10 mouse cellular contexts compared by ENCODE assay signal in genomic region chr19:46375489-46375888, GRCm38 (mm10). TPM values are rescaled to one million over a fixed set of nuclear protein-coding genes. Genes with fewer than 3 reads are reported as not detected.
DNase-seq lines count a peak whose midpoint lies in the region.
"Had no signal": no experiment of that assay in that cellular context is flagged by ENCODE, and none has a peak within 500 bp of the region (broad histone marks: within the 10 kb centered on the region; RNA-seq: fewer than 3 reads in every experiment).

No protein-coding gene starts in this region.

- peak; percentile 46 for DNase-seq in layer of hippocampus, adult 11-12 months (ENCODE audit: low spot score)
- no peak for DNase-seq in layer of hippocampus, postnatal 25 days (ENCODE audit: extremely low spot score in 1 of 2, low spot score in 1 of 2)
- peak; percentile 16 for DNase-seq in right cerebral cortex, postnatal 14 days
- DNase-seq in right cerebral cortex, postnatal 36 days (ENCODE audit: low spot score in 2 of 2): no peak
- DNase-seq in layer of hippocampus, postnatal 10 days (ENCODE audit: low spot score in 2 of 2): peak; percentile 58 to 62
- no peak for DNase-seq in thymus, postnatal 25 days
- DNase-seq in urinary bladder, adult 2 months (ENCODE audit: low spot score): no peak
- DNase-seq: gastrocnemius, postnatal 14 days; heart, postnatal 14 days; right cerebral cortex, adult 18-20 months had no signal

RNA-seq across cellular contexts. Expression of gene Actr1a, which starts 20.1 kb away (rescaled TPM):
- 100 to 1,000 TPM; 174 to 194 TPM for total RNA-seq in layer of hippocampus, postnatal 25 days (2021)
- 100 to 1,000 TPM; 233 to 238 TPM for total RNA-seq in layer of hippocampus, postnatal 10 days (2021)
- polyA plus RNA-seq in urinary bladder, adult 2 months (2012; rRNA removed): 99.3 and 101 TPM in 2 replicates

RNA-seq across cellular contexts. Expression of gene Sufu, which starts 21.2 kb away (rescaled TPM):
- 10 to 100 TPM; 19.4 to 22.1 TPM for total RNA-seq in layer of hippocampus, postnatal 25 days (2021)
- 10 to 100 TPM; 20.8 to 21.9 TPM for total RNA-seq in layer of hippocampus, postnatal 10 days (2021)
- polyA plus RNA-seq in urinary bladder, adult 2 months (2012; rRNA removed): 15.5 and 19.7 TPM in 2 replicates

RNA-seq across cellular contexts. Expression of gene 2310034G01Rik, which starts 25.4 kb away (rescaled TPM):
- total RNA-seq in layer of hippocampus, postnatal 25 days (2021): under 1 TPM; 0.76 to 0.89 TPM
- 1 to 10 TPM in 1 of 2 experiments, under 1 TPM in 1; 0.89 to 1.3 TPM for total RNA-seq in layer of hippocampus, postnatal 10 days (2021)
- 2.4 and 3.0 TPM in 2 replicates for polyA plus RNA-seq in urinary bladder, adult 2 months (2012; rRNA removed)

RNA-seq across cellular contexts. Expression of gene Mfsd13a, which starts 34.6 kb away (rescaled TPM):
- total RNA-seq in layer of hippocampus, postnatal 25 days (2021): 10 to 100 TPM; 29.9 to 31.4 TPM
- 10 to 100 TPM; 24.4 to 26.4 TPM for total RNA-seq in layer of hippocampus, postnatal 10 days (2021)
- polyA plus RNA-seq in urinary bladder, adult 2 months (2012; rRNA removed): 4.8 and 5.2 TPM in 2 replicates

RNA-seq across cellular contexts. Expression of gene Cuedc2, which starts 37.0 kb away (rescaled TPM):
- 100 to 1,000 TPM; 164 to 189 TPM for total RNA-seq in layer of hippocampus, postnatal 25 days (2021)
- 100 to 1,000 TPM; 173 to 178 TPM for total RNA-seq in layer of hippocampus, postnatal 10 days (2021)
- polyA plus RNA-seq in urinary bladder, adult 2 months (2012; rRNA removed): 114 and 120 TPM in 2 replicates

Comparison
In these comparisons a context has a peak if more than half of its experiments do, and no peak if none do; other contexts are left out.
1. DNase-seq: peak in layer of hippocampus, adult 11-12 months (single experiment), right cerebral cortex, postnatal 14 days (single experiment) and layer of hippocampus, postnatal 10 days (2 of 2); none in layer of hippocampus, postnatal 25 days (0 of 2), right cerebral cortex, postnatal 36 days (0 of 2), thymus, postnatal 25 days (single experiment) and urinary bladder, adult 2 months (single experiment).